Mouse (Mus musculus): Measurements from ENCODE around the gene 2200002J24Rik. TPM values are rescaled to one million over a fixed set of nuclear protein-coding genes. Genes with fewer than 3 reads are reported as not detected.

The 2200002J24Rik gene
- total and polyA plus RNA-seq, 2 experiments from 2014 or later: 1.5 to 6.4 TPM

DNA sequence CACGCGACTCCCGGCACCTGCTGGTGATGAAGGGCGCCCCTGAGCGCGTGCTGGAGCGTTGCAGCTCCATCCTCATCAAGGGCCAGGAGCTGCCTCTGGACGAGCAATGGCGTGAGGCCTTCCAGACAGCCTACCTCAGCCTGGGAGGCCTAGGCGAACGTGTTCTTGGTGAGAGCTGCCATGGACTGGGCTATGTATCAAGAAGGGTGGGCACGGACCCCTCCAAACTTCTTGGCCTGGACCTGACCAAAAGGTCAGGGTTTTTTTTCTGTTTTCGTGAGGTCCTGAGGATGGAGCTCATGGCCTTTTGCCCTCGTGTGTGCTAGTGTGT, 19.0 kb downstream of the 2200002J24Rik start:
- no peak overlapping the region for H3K9ac ChIP-seq (replicated peaks; ENCODE audit: low read depth, low read length)
- H3K9me3 ChIP-seq (replicated peaks; ENCODE audit: control insufficient read depth, low read length): no peaks in the 10 kb centered on the region
- H3K27me3 ChIP-seq (ENCODE audit: control insufficient read depth, insufficient read depth, low read length): peaks cover 14% of the 10 kb centered on the region
- peaks cover 8% of the 10 kb centered on the region for H3K4me1 ChIP-seq (ENCODE audit: control insufficient read depth, insufficient read depth)
- no peaks in the 10 kb centered on the region for H3K36me3 ChIP-seq (replicated peaks; ENCODE audit: control insufficient read depth, insufficient read depth, low read length)
- TF ChIP-seq CTCF (IDR thresholded peaks at IDR 0.05; ENCODE audit: low read depth) (no peak), EP300 (IDR thresholded peaks at IDR 0.05; ENCODE audit: low read depth) (no peak)
- no peak overlapping the region for H3K27ac ChIP-seq (ENCODE audit: low read depth)
- H3K4me3 ChIP-seq (ENCODE audit: low read depth, low read length): peak overlapping the region; percentile 1
- ATAC-seq (ENCODE audit: insufficient read depth, low read depth) (no peak), DNase-seq (ENCODE audit: low spot score) (no peak)
- WGBS: 16% methylated on average over 14 of the region's 14 CpGs
- peak overlapping the region; percentile 44 for H3K4me2 ChIP-seq (ENCODE audit: low read depth, low read length)

DNA sequence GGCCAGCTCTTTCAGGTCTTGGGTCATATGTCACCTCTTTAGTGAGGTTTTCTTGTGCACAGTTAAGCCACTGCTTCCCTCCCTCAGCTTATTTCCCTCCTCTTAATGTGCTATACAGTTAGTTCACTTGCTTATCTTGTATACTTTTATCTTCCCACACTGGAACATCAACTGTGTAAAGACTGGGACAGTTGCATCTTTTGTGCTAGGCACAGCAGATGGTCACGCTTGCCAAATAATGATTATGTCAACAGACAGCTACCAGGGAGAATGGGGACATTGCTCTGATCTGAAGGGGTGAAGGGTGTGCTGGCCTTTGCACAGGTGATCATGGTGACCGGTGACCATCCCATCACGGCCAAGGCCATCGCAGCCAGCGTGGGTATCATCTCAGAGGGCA, 20.9 kb downstream of the 2200002J24Rik start:
- Histone ChIP-seq H3K9ac (replicated peaks; ENCODE audit: low read depth, low read length) (no peak overlapping the region), H3K4me3 (ENCODE audit: low read depth, low read length) (no peak overlapping the region), H3K36me3 (replicated peaks; ENCODE audit: control insufficient read depth, insufficient read depth, low read length) (no peaks in the 10 kb centered on the region), H3K9me3 (replicated peaks; ENCODE audit: control insufficient read depth, low read length) (no peaks in the 10 kb centered on the region), H3K4me1 (ENCODE audit: control insufficient read depth, insufficient read depth) (peaks cover 8% of the 10 kb centered on the region), H3K27me3 (ENCODE audit: control insufficient read depth, insufficient read depth, low read length) (peaks cover 14% of the 10 kb centered on the region), H3K27ac (ENCODE audit: low read depth) (no peak overlapping the region), H3K4me2 (ENCODE audit: low read depth, low read length) (no peak overlapping the region)
- 89% methylated on average over 5 of the region's 5 CpGs for WGBS
- ATAC-seq (ENCODE audit: insufficient read depth, low read depth): no peak
- TF ChIP-seq EP300 (IDR thresholded peaks at IDR 0.05; ENCODE audit: low read depth) (no peak), CTCF (IDR thresholded peaks at IDR 0.05; ENCODE audit: low read depth) (no peak)
- no peak for DNase-seq (ENCODE audit: low spot score)

DNA sequence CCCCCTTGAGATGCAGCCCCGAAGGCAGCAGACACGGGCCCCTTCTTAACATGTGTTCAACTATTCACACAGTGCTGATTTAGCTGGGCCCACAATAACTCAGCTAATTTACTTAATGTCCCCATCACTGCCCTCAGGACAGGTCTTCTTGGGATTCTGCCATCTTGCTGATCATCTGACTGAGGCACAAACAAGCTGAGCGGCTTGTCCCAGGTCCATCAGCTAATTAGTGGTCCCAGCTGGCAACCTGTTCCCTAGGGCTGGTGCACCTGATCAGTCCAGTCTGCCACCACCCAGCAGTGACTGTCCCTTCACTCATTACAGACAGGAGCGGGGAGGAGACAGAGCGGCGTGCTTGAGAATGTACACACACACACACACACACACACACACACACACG, 22.6 kb downstream of the 2200002J24Rik start:
- Histone ChIP-seq H3K4me2 (ENCODE audit: low read depth, low read length) (no peak overlapping the region), H3K4me1 (ENCODE audit: control insufficient read depth, insufficient read depth) (peaks cover 8% of the 10 kb centered on the region), H3K27me3 (ENCODE audit: control insufficient read depth, insufficient read depth, low read length) (peaks cover 12% of the 10 kb centered on the region), H3K4me3 (ENCODE audit: low read depth, low read length) (no peak overlapping the region), H3K9me3 (replicated peaks; ENCODE audit: control insufficient read depth, low read length) (no peaks in the 10 kb centered on the region), H3K27ac (ENCODE audit: low read depth) (no peak overlapping the region), H3K9ac (replicated peaks; ENCODE audit: low read depth, low read length) (no peak overlapping the region), H3K36me3 (replicated peaks; ENCODE audit: control insufficient read depth, insufficient read depth, low read length) (peaks cover 3% of the 10 kb centered on the region; the same call in 1 of the 2 replicates)
- ATAC-seq (ENCODE audit: insufficient read depth, low read depth): no peak
- TF ChIP-seq CTCF (IDR thresholded peaks at IDR 0.05; ENCODE audit: low read depth): no peak
- TF ChIP-seq EP300 (IDR thresholded peaks at IDR 0.05; ENCODE audit: low read depth): no peak
- no peak for DNase-seq (ENCODE audit: low spot score)
- 81% methylated on average over 7 of the region's 7 CpGs for WGBS

DNA sequence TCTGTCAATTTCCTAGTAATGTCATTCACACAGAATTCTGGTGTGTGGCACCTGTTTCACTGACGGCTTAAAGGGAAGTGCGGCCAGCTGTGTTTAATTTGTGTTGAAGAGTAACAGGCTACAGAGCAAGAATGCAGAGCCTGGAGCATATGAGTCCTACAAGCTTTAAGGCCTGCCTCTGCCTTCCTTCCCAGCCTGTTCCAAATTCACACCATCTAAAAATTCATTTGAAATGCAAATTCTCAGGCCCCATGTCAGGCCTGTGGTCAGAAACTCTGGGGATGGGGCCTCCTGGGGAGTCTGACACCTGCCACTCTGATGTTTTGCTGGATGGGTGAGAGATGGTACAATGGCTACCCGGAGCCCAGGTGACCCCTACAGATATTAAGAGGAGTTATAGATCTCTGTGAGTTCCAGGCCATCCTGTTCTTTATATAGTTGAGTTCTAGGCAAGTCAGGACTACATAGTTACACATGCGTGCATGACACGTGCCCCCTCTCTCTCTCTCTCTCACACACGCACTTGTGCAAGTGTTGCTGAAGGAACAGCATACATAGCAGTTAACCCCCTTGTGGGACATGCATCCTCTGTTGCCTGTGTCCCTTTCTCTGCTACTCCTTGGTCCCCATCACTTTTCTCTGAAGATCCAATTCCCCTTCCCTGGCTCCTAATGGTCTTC, 24.7 kb downstream of the 2200002J24Rik start:
- H3K4me3 ChIP-seq (ENCODE audit: low read depth, low read length): no peak overlapping the region
- WGBS: 68% methylated on average over 6 of the region's 6 CpGs
- no peak overlapping the region for H3K9ac ChIP-seq (replicated peaks; ENCODE audit: low read depth, low read length)
- H3K9me3 ChIP-seq (replicated peaks; ENCODE audit: control insufficient read depth, low read length): no peaks in the 10 kb centered on the region
- H3K27ac ChIP-seq (ENCODE audit: low read depth): no peak overlapping the region
- DNase-seq (ENCODE audit: low spot score) (no peak), ATAC-seq (ENCODE audit: insufficient read depth, low read depth) (no peak)
- H3K27me3 ChIP-seq (ENCODE audit: control insufficient read depth, insufficient read depth, low read length): no peaks in the 10 kb centered on the region
- H3K36me3 ChIP-seq (replicated peaks; ENCODE audit: control insufficient read depth, insufficient read depth, low read length): peaks cover 18% of the 10 kb centered on the region
- no peak overlapping the region for H3K4me2 ChIP-seq (ENCODE audit: low read depth, low read length)
- H3K4me1 ChIP-seq (ENCODE audit: control insufficient read depth, insufficient read depth): peaks cover 3% of the 10 kb centered on the region
- TF ChIP-seq EP300 (IDR thresholded peaks at IDR 0.05; ENCODE audit: low read depth) (no peak), CTCF (IDR thresholded peaks at IDR 0.05; ENCODE audit: low read depth) (no peak)

DNA sequence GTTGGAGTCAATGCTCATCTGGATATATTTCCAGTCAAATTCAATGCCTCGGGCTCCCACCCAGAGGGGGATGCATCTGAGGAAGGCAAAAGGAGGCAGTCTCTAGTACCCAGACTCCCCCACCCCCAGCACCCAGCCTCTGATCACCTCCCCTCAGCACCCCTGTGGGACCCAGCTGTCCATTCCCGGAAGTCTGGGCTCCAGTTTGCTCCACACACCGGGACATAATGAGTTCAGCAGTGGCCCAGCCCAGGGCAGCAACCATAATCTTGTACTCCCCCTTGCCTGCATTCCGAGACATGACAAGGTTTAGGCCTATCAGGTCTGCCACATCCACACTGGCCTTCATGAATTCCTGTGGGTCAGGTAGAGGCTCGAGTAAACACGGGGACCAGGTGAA, 29.5 kb downstream of the 2200002J24Rik start:
- Histone ChIP-seq H3K9me3 (replicated peaks; ENCODE audit: control insufficient read depth, low read length) (no peaks in the 10 kb centered on the region), H3K4me2 (ENCODE audit: low read depth, low read length) (peak overlapping the region; percentile 97), H3K27ac (ENCODE audit: low read depth) (no peak overlapping the region), H3K9ac (replicated peaks; ENCODE audit: low read depth, low read length) (peak overlapping the region; percentile 85), H3K4me3 (ENCODE audit: low read depth, low read length) (no peak overlapping the region), H3K4me1 (ENCODE audit: control insufficient read depth, insufficient read depth) (peaks cover 14% of the 10 kb centered on the region), H3K27me3 (ENCODE audit: control insufficient read depth, insufficient read depth, low read length) (no peaks in the 10 kb centered on the region), H3K36me3 (replicated peaks; ENCODE audit: control insufficient read depth, insufficient read depth, low read length) (peaks cover 26% of the 10 kb centered on the region)
- DNase-seq (ENCODE audit: low spot score) (no peak), ATAC-seq (ENCODE audit: insufficient read depth, low read depth) (no peak)
- no peak for TF ChIP-seq CTCF (IDR thresholded peaks at IDR 0.05; ENCODE audit: low read depth)
- no peak for TF ChIP-seq EP300 (IDR thresholded peaks at IDR 0.05; ENCODE audit: low read depth)
- 75% methylated on average over 6 of the region's 6 CpGs for WGBS

Data from heart, postnatal 0 days (tissue).